Mouse (Mus musculus): ENCODE results near the gene Npr2. TPM values are rescaled to one million over a fixed set of nuclear protein-coding genes. Genes with fewer than 3 reads are reported as not detected.

Npr2 gene
- polyA plus RNA-seq, 1 experiment: 10.8 TPM

DNA sequence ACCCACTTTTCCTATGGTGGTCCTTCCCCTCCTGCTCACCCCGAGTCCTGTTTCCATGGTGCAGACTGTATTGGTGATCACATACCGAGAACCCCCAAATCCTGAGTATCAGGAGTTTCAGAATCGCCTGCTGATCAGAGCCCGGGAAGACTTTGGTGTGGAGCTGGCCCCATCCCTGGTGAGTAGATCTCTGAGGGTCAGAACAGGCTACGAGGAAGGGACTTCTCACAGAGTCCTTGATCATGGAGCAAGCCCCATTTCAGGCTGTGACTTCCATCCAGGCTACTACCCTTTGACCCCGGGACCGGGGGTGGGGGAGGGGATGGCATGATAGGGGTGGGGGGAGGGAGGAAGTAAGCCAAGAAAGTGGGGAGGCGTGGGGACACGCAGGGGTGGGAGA, 8.3 kb downstream of the Npr2 start:
- Histone ChIP-seq H3K4me1 (ENCODE audit: control insufficient read depth, insufficient read depth, insufficient read length, low read length) (no peaks in the 10 kb centered on the region), H3K4me3 (ENCODE audit: insufficient read depth, low read depth, low read length) (no peak overlapping the region)

GRCm38 (mm10) chr4:43640491-43640890, 8.8 kb downstream of the Npr2 start:
- Histone ChIP-seq H3K27ac (replicated peaks; ENCODE audit: low read depth, low read length) (no peak overlapping the region), H3K4me1 (ENCODE audit: control insufficient read depth, insufficient read depth, insufficient read length, low read length) (no peaks in the 10 kb centered on the region), H3K4me3 (ENCODE audit: insufficient read depth, low read depth, low read length) (no peak overlapping the region)

More for the DNA sequence above, 8.3 kb downstream of the Npr2 start:
- H3K27ac ChIP-seq (replicated peaks; ENCODE audit: low read depth, low read length): no peak overlapping the region

- Histone ChIP-seq H3K27ac (replicated peaks; ENCODE audit: low read depth, low read length) (no peak overlapping the region), H3K4me3 (ENCODE audit: insufficient read depth, low read depth, low read length) (no peak overlapping the region), H3K4me1 (ENCODE audit: control insufficient read depth, insufficient read depth, insufficient read length, low read length) (no peaks in the 10 kb centered on the region)
Measured at GRCm38 (mm10) chr4:43649783-43650182, 18.0 kb downstream of the Npr2 start.

DNA sequence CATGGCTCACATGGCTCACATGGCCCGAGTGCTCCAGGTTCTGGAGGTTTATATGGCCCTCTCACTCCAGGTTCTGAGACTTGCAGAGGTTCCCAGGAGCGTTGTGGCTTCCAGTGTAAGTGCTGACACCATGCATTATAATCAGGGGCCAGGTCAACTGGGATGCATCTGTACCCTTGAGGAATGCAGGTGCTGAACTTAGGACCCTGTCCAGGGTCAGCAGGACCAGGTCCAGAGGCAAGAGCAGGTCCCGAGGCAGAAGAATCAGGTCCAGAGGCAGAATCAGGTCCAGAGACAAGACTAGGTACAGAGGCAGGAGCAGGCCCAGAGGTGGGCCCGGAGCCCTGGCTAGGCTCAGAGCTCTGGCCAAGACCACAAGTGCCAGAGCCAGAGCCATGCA, 21.0 kb downstream of the Npr2 start:
- no peaks in the 10 kb centered on the region for H3K4me1 ChIP-seq (ENCODE audit: control insufficient read depth, insufficient read depth, insufficient read length, low read length)
- H3K4me3 ChIP-seq (ENCODE audit: insufficient read depth, low read depth, low read length): no peak overlapping the region
- H3K27ac ChIP-seq (replicated peaks; ENCODE audit: low read depth, low read length): no peak overlapping the region

GRCm38 (mm10) chr4:43653161-43654015, 21.7 kb downstream of the Npr2 start, which contains the start of gene Spag8:
Spag8 (minus strand) TSS chr4:43653594.
- 0 out of 2 replicates have a peak within 1 kb of the TSS, but pooled peaks have one; percentile 26 for H3K4me3 ChIP-seq (ENCODE audit: insufficient read depth, low read depth, low read length)

DNA sequence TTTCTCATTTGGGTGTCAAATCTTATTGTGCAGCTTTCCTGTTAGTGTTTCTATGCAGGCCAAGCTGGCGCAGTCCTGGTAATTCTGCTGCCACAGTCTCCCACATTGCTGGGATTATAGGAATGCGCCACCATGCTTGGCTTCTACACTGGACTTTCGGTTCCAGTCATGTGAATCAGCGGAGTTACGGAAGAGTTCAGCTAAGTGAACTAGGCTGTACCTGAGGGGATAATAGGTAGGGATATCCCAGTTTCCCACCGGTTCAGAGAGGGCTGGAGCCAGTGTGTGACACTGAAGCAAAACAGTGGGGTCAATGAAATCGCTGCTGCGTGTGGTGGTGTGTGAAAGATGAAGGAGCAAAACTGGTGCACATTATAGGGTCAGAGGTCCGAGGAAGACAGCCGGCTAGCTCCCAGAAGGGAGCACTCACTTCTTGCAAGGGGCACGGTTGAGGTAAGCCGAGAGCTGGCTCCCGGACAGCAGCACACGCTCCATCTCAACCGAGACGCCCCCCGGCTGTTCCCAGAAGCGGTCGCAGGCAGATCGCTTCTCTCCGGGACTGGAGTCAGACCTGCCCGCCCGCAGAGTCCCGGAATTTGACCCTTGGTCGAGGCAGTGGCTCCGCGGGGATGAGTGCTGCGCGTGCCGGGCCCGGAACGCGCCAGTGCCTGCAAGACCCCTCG, 24.1 kb downstream of the Npr2 start:
- H3K4me3 ChIP-seq (ENCODE audit: insufficient read depth, low read depth, low read length): peak overlapping the region; percentile 77
- H3K4me1 ChIP-seq (ENCODE audit: control insufficient read depth, insufficient read depth, insufficient read length, low read length): no peaks in the 10 kb centered on the region
- H3K27ac ChIP-seq (replicated peaks; ENCODE audit: low read depth, low read length): no peak overlapping the region

More at GRCm38 (mm10) chr4:43653161-43654015, 21.7 kb downstream of the Npr2 start, which contains the start of gene Spag8:
- Histone ChIP-seq H3K27ac (replicated peaks; ENCODE audit: low read depth, low read length) (no peak within 1 kb of the TSS), H3K4me1 (ENCODE audit: control insufficient read depth, insufficient read depth, insufficient read length, low read length) (no peaks in the 10 kb centered on the region)

DNA sequence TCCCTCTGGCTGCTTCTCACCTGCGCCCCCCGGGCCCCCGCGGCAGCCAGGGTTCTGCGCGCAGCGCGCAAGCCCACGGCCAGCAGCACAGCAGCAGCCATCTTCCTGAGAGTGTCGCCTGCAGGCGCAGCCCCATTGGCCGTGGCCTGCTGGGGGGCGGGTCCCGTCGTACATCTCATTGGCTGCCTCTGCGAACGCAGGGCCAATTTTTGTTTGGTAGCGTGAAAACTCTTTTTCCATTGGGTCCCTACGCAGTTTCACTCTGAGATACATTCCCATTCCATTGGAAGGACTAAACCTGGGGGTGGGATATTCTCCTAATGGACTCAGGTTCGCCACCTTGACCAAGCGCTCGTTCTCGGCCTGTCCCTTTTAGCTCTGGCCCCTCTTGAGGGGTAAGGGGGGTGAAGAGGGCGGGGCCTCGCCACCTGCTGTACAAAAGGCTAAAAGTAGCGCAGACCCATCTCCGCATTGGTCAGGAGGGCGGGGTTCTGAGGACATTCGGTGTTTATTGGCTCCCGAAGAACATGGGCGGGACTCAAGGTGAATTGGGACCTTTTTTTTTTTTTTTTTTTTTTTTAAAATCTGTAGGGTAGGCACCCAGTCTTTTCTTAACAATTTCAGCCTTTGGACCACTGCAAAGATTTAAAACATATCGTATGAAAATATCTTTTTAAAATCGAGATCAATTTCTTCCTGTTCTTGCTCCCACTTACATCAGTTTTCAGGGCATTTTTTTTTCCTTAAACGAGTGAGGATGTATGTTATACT, 24.8 kb downstream of the Npr2 start, which contains the start of gene Hint2:
Gene Hint2 (minus strand): TSS at position 128 of the 771 bp plus-strand sequence.
- H3K4me3 ChIP-seq (ENCODE audit: insufficient read depth, low read depth, low read length): peak within 1 kb of the TSS; percentile 77
- 0 out of 2 replicates have a peak within 1 kb of the TSS, but pooled peaks have one; percentile 2 for H3K27ac ChIP-seq (replicated peaks; ENCODE audit: low read depth, low read length)
- no peaks in the 10 kb centered on the region for H3K4me1 ChIP-seq (ENCODE audit: control insufficient read depth, insufficient read depth, insufficient read length, low read length)

DNA sequence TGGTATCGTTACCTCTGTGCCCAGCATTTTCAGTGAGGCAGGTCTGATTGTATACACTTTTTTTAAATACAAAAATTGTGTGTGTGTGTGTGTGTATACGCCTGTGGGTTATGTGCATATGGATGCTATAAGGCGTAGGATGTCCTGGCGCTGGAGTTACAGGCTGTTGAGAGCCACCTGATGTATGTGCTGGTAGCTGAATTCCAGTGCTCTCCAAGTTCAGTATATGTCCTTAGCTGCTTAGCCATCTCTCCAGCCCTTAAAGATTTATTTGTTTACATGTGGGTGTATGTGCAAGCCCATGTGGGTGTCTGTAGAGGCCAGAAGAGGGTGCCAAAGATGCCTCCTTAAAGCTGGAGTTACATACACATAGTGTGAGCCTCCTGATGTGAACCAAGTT, 25.4 kb downstream of the Npr2 start:
- Histone ChIP-seq H3K4me3 (ENCODE audit: insufficient read depth, low read depth, low read length) (no peak overlapping the region), H3K4me1 (ENCODE audit: control insufficient read depth, insufficient read depth, insufficient read length, low read length) (no peaks in the 10 kb centered on the region), H3K27ac (replicated peaks; ENCODE audit: low read depth, low read length) (0 out of 2 replicates have a peak overlapping the region, but pooled peaks have one; percentile 2)

DNA sequence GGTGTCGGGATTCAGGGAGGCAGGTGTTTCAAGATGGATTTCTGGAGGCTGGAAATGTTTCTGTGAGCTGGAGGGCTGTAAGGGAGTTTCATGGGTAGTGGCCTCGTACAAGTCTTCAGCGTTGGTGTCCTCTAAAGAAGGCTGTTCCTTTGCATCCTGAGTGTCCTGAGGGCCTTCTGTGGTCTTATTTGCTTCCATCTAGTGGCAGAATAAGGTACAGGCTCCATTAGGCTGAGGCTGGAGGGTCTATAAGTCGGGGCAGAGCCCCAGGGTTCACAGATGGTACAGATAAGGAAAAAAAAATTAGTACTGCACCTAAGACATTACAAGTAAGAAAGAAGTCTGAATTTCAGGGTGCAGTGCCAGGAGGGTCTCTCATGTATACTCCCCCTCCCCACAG, 34.7 kb downstream of the Npr2 start:
- H3K4me1 ChIP-seq (ENCODE audit: control insufficient read depth, insufficient read depth, insufficient read length, low read length): peaks cover 4% of the 10 kb centered on the region; the same call in 1 of the 2 replicates

DNA sequence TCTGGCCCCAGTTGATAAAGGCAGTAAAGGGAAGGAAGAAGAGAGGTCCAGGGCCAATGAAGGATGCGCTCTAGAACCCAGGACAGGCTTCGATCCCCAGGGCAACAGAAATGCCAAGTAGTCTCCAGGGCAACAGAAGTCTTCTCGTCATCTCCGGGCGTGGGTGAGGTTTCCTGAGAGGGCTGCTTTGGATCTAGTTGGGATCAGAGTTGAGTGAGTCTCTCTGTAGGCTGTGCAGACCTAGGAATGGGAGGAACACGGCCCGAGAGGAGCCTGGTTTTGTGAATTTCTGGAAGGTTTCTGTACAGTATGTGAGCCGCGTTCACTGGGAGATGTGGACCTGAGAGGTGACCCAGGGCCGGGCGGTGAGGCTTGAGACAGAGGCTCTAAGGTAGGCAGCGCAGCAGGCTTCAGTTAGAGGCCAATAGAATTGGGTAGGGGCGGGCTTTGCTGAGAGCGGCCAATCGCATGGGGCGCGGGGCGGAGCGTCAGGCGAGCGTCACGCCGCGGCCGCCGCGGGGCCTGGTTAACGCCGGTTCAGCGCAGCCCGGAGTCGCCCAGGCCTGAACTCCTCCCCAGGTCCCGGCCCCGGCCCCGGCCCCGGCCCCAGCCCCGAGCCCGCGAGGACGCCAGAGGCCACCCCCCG, 37.2 kb downstream of the Npr2 start, which contains the start of the genes Tmem8b and Fam221b:
Gene Tmem8b (plus strand): TSS at position 190 of the 646 bp plus-strand sequence.
Gene Fam221b (minus strand): TSS at position 364 of the 646 bp plus-strand sequence.
- Histone ChIP-seq H3K27ac (replicated peaks; ENCODE audit: low read depth, low read length) (0 out of 2 replicates have a peak within 1 kb of the TSS, but pooled peaks have one; percentile 10), H3K4me1 (ENCODE audit: control insufficient read depth, insufficient read depth, insufficient read length, low read length) (peaks cover 4% of the 10 kb centered on the region; the same call in 1 of the 2 replicates), H3K4me3 (ENCODE audit: insufficient read depth, low read depth, low read length) (peak within 1 kb of the TSS; percentile 77)

More for the DNA sequence above, 34.7 kb downstream of the Npr2 start:
- no peak overlapping the region for H3K4me3 ChIP-seq (ENCODE audit: insufficient read depth, low read depth, low read length)
- no peak overlapping the region for H3K27ac ChIP-seq (replicated peaks; ENCODE audit: low read depth, low read length)

DNA sequence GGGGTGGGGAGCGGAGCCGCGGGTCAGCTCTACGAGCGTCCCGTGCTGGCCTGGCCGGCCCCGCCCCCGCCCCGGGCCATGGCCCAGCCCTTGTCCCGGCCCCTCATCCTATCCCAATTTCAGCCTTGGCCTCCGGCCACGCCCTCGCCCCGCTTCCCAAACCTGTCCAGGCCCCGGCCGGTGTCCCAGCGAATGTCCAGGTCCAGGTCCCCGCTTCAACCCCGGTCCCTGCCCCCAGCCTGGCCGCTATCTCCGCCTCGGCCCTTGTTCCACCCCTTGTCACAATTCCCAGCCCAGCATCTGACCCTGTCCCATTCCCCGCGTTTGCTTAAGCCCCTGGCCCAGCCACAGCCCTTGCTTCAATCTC, 37.7 kb downstream of the Npr2 start:
- Histone ChIP-seq H3K4me3 (ENCODE audit: insufficient read depth, low read depth, low read length) (peak overlapping the region; percentile 77), H3K27ac (replicated peaks; ENCODE audit: low read depth, low read length) (no peak overlapping the region), H3K4me1 (ENCODE audit: control insufficient read depth, insufficient read depth, insufficient read length, low read length) (peaks cover 4% of the 10 kb centered on the region; the same call in 1 of the 2 replicates)

- Histone ChIP-seq H3K27ac (replicated peaks; ENCODE audit: low read depth, low read length) (no peak overlapping the region), H3K4me1 (ENCODE audit: control insufficient read depth, insufficient read depth, insufficient read length, low read length) (peaks cover 4% of the 10 kb centered on the region; the same call in 1 of the 2 replicates)
Measured at GRCm38 (mm10) chr4:43672070-43672469, 40.3 kb downstream of the Npr2 start.

DNA sequence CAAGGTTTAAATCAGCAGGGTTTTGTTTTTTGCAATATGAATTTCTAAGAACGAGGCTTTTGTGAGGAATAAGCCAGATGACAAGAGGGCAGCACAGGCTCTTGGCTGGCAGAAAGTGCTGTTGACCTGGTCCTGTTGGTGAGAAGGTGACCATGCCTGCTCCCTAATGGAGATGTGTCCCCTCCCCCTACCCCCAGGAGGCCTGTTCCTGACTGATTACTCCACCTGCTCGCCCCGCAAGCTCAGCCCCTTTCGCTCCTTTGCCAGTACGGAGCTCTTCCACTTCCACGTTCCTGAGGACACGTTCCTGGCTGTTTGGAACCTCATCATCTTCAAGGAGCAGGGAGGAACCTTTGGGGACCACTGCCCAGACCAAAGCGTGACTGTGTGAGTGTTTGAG, 42.0 kb downstream of the Npr2 start:
- H3K4me1 ChIP-seq (ENCODE audit: control insufficient read depth, insufficient read depth, insufficient read length, low read length): peaks cover 4% of the 10 kb centered on the region; the same call in 1 of the 2 replicates
- H3K27ac ChIP-seq (replicated peaks; ENCODE audit: low read depth, low read length): no peak overlapping the region
- no peak overlapping the region for H3K4me3 ChIP-seq (ENCODE audit: insufficient read depth, low read depth, low read length)

More at GRCm38 (mm10) chr4:43672070-43672469, 40.3 kb downstream of the Npr2 start:
- H3K4me3 ChIP-seq (ENCODE audit: insufficient read depth, low read depth, low read length): no peak overlapping the region

GRCm38 (mm10) chr4:43674974-43675373, 43.2 kb downstream of the Npr2 start:
- Histone ChIP-seq H3K4me3 (ENCODE audit: insufficient read depth, low read depth, low read length) (no peak overlapping the region), H3K27ac (replicated peaks; ENCODE audit: low read depth, low read length) (no peak overlapping the region), H3K4me1 (ENCODE audit: control insufficient read depth, insufficient read depth, insufficient read length, low read length) (no peaks in the 10 kb centered on the region)
